Mouse (Mus musculus): ENCODE data around the gene Tmem234. TPM values are rescaled to one million over a fixed set of nuclear protein-coding genes. Genes with fewer than 3 reads are reported as not detected.

Tmem234 gene
- polyA plus RNA-seq, 1 experiment from 2014 or later, result 200 TPM

DNA sequence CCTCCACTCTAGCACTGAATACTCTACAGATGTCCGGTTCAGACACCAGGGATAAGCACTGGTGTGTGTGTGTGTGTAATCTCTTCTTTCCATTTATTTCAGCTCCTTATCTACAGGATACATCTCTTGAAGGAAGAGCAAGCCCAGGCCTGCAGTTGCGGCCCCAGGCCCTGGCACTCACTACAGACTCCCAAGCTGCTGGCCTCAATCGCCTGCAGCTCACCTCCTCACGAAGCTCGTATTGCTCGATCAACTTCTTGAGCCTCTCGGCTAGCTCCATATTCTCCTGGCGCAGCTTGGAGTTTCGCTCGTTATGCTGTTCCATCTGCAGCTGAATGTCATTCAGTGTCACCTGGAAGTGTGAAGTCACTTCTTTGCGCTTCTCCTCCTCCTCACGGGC lies 31.4 kb downstream of the Tmem234 start:
- H3K4me3 ChIP-seq, result no peak overlapping the region
- H3K27me3 ChIP-seq (ENCODE audit: insufficient read depth, poor library complexity, severe bottlenecking), result no peaks in the 10 kb centered on the region
- 96% methylated on average over 12 of the region's 12 CpGs for WGBS
- peaks cover 98% of the 10 kb centered on the region for H3K36me3 ChIP-seq
- no peak overlapping the region for H3K27ac ChIP-seq
- no peaks in the 10 kb centered on the region for H3K4me1 ChIP-seq
- no peak for DNase-seq (ENCODE audit: low spot score)
- no peaks in the 10 kb centered on the region for H3K9me3 ChIP-seq

GRCm38 (mm10) chr4:129633852-129634251 lies 33.4 kb downstream of the Tmem234 start:
- H3K9me3 ChIP-seq, result no peaks in the 10 kb centered on the region
- H3K36me3 ChIP-seq, result peaks cover 95% of the 10 kb centered on the region
- peaks cover 2% of the 10 kb centered on the region for H3K4me1 ChIP-seq
- WGBS, result 90% methylated on average over 6 of the region's 6 CpGs
- H3K27me3 ChIP-seq (ENCODE audit: insufficient read depth, poor library complexity, severe bottlenecking), result no peaks in the 10 kb centered on the region
- DNase-seq (ENCODE audit: low spot score), result no peak
- H3K4me3 ChIP-seq, result no peak overlapping the region
- no peak overlapping the region for H3K27ac ChIP-seq

- Histone ChIP-seq H3K9me3 (no peaks in the 10 kb centered on the region), H3K27ac (no peak overlapping the region), H3K4me1 (peaks cover 15% of the 10 kb centered on the region), H3K36me3 (peaks cover 54% of the 10 kb centered on the region), H3K4me3 (peak overlapping the region; percentile 76), H3K27me3 (ENCODE audit: insufficient read depth, poor library complexity, severe bottlenecking) (no peaks in the 10 kb centered on the region)
- DNase-seq (ENCODE audit: low spot score), result no peak
- 86% methylated on average over 15 of the region's 15 CpGs for WGBS
These were observed 38.8 kb downstream of the Tmem234 start for GRCm38 (mm10) chr4:129639221-129639620.

- H3K36me3 ChIP-seq, result peaks cover 52% of the 10 kb centered on the region
These were observed 39.7 kb downstream of the Tmem234 start for GRCm38 (mm10) chr4:129640101-129640637.

GRCm38 (mm10) chr4:129640638-129641467 lies 40.4 kb downstream of the Tmem234 start, which contains the start of gene Txlna:
Txlna (minus strand) TSS chr4:129641065.
- Histone ChIP-seq H3K9me3 (no peaks in the 10 kb centered on the region), H3K4me1 (peaks cover 15% of the 10 kb centered on the region), H3K4me3 (peak within 1 kb of the TSS; percentile 76), H3K36me3 (peaks cover 54% of the 10 kb centered on the region), H3K27me3 (ENCODE audit: insufficient read depth, poor library complexity, severe bottlenecking) (no peaks in the 10 kb centered on the region), H3K27ac (peak within 1 kb of the TSS; percentile 94)
- WGBS, result under 1% methylated on average over 60 of the region's 60 CpGs
- peak; percentile 99 for DNase-seq (ENCODE audit: low spot score)

More at GRCm38 (mm10) chr4:129640101-129640637, 39.7 kb downstream of the Tmem234 start:
- Histone ChIP-seq H3K4me1 (peaks cover 15% of the 10 kb centered on the region), H3K4me3 (peak overlapping the region; percentile 76), H3K27me3 (ENCODE audit: insufficient read depth, poor library complexity, severe bottlenecking) (no peaks in the 10 kb centered on the region), H3K27ac (peak overlapping the region; percentile 94), H3K9me3 (no peaks in the 10 kb centered on the region)
- no peak for DNase-seq (ENCODE audit: low spot score)
- WGBS, result 11% methylated on average over 17 of the region's 17 CpGs

DNA sequence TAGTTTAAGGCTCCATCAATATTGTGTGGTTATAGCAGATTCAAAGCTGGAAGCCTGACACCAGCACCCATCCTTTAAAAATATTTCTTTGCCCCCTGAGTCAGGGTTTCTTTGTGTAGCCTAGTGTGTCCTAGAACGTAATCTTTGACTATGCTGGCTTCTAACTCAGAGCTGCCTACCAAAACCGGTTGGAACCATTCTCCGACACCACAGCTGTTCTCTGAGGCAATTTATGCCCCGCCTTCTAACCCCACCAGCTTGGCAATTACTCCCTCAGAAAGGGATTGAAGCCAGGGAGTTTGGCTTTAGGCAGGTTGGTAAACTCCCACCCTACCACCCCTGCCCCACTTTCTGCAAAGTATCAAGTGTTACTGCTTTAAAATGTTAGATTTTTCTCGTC lies 41.3 kb downstream of the Tmem234 start:
- peaks cover 15% of the 10 kb centered on the region for H3K4me1 ChIP-seq
- WGBS, result 49% methylated on average over 5 of the region's 5 CpGs
- peak overlapping the region; percentile 76 for H3K4me3 ChIP-seq

GRCm38 (mm10) chr4:129645204-129645603 lies 44.7 kb downstream of the Tmem234 start:
- Histone ChIP-seq H3K4me1 (no peaks in the 10 kb centered on the region), H3K36me3 (peaks cover 60% of the 10 kb centered on the region), H3K27me3 (ENCODE audit: insufficient read depth, poor library complexity, severe bottlenecking) (no peaks in the 10 kb centered on the region), H3K27ac (no peak overlapping the region), H3K9me3 (no peaks in the 10 kb centered on the region), H3K4me3 (no peak overlapping the region)
- WGBS, result 90% methylated on average over 6 of the region's 6 CpGs
- no peak for DNase-seq (ENCODE audit: low spot score)

More for the DNA sequence above, 41.3 kb downstream of the Tmem234 start:
- Histone ChIP-seq H3K9me3 (no peaks in the 10 kb centered on the region), H3K36me3 (peaks cover 54% of the 10 kb centered on the region), H3K27ac (no peak overlapping the region; the same call in 1 of the 2 replicates), H3K27me3 (ENCODE audit: insufficient read depth, poor library complexity, severe bottlenecking) (no peaks in the 10 kb centered on the region)
- DNase-seq (ENCODE audit: low spot score), result no peak

- H3K36me3 ChIP-seq, result peaks cover 92% of the 10 kb centered on the region
- no peak overlapping the region for H3K27ac ChIP-seq
- H3K27me3 ChIP-seq (ENCODE audit: insufficient read depth, poor library complexity, severe bottlenecking), result no peaks in the 10 kb centered on the region
- no peaks in the 10 kb centered on the region for H3K9me3 ChIP-seq
- WGBS, result 72% methylated on average over 1 of the region's 1 CpGs
- H3K4me3 ChIP-seq, result no peak overlapping the region
- DNase-seq (ENCODE audit: low spot score), result no peak
- no peaks in the 10 kb centered on the region for H3K4me1 ChIP-seq
These were observed 48.2 kb downstream of the Tmem234 start for GRCm38 (mm10) chr4:129648656-129649055.

DNA sequence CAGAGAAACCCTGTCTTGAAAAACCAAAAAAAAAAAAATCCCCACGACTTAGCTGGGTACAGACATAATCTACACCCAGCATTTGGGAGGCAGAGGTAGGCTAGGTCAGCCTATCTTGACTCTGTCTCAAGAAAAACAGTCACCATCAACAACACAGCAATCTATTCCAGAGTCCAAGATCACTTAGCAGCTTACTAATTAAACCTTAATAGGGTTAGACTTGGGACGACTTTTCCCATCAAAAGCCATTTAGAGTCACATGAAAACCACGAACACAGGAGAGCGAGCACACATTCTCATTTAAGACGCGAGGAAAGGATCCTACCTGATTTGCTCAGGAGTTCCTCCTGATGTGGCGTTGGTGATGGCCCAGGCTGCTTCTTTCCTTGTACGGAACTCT lies 49.9 kb downstream of the Tmem234 start:
- Histone ChIP-seq H3K27me3 (ENCODE audit: insufficient read depth, poor library complexity, severe bottlenecking) (no peaks in the 10 kb centered on the region), H3K27ac (no peak overlapping the region), H3K4me1 (no peaks in the 10 kb centered on the region), H3K9me3 (no peaks in the 10 kb centered on the region), H3K36me3 (peaks cover 97% of the 10 kb centered on the region), H3K4me3 (no peak overlapping the region)
- DNase-seq (ENCODE audit: low spot score), result no peak
- 94% methylated on average over 8 of the region's 8 CpGs for WGBS

DNA sequence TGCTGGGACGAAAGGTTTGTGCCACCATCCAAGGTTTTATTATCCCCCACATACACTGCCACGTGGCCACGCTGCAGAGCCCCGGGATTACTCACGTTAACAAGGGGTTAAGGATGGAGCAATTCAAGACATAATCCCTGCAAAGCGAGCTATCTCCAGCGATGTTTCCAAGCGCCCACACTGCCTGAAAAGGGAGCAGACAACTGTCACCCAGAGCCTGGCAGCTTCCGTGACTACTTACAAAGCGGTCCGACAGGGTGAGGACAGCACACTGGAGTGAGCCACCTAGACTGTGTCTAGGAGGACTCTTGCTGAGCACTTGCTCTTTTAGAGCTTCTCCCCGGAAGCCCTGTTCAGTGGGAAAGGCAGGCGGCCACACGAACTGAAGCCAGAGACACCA lies 54.3 kb downstream of the Tmem234 start:
- DNase-seq (ENCODE audit: low spot score), result no peak
- 92% methylated on average over 14 of the region's 14 CpGs for WGBS
- Histone ChIP-seq H3K36me3 (peaks cover 94% of the 10 kb centered on the region), H3K4me3 (no peak overlapping the region), H3K27me3 (ENCODE audit: insufficient read depth, poor library complexity, severe bottlenecking) (no peaks in the 10 kb centered on the region), H3K9me3 (no peaks in the 10 kb centered on the region), H3K4me1 (no peaks in the 10 kb centered on the region), H3K27ac (no peak overlapping the region)

- DNase-seq (ENCODE audit: low spot score), result no peak
- Histone ChIP-seq H3K4me3 (no peak overlapping the region), H3K9me3 (no peaks in the 10 kb centered on the region), H3K27me3 (ENCODE audit: insufficient read depth, poor library complexity, severe bottlenecking) (no peaks in the 10 kb centered on the region), H3K36me3 (peaks cover 72% of the 10 kb centered on the region), H3K4me1 (no peaks in the 10 kb centered on the region), H3K27ac (no peak overlapping the region)
- WGBS, result 91% methylated on average over 3 of the region's 3 CpGs
These were observed 61.1 kb downstream of the Tmem234 start for GRCm38 (mm10) chr4:129661584-129661983.

DNA sequence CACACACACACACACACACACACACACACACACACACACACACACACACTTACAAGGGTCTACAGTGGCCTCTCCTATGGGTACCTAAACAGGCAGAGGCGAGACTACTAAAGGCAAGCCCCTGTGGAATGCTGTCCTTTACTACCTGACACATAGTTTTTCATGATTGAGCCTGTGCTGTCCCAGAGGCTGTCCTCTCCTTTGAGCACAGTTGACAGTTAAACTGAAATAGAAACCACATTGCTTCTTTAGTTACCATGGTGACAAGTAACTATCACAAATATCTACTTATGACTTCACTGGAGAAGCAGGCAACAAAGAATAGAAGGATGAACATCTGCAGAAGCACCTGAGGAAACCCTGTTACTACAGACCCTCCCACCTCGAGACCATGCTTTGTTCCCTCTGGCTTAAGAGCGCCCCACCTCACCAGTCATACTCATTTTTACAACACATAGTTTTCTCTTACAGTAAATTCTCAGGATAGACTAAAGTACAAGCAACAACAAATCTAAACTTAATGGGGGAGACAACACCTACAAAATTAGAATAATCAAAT lies 61.9 kb downstream of the Tmem234 start:
- H3K36me3 ChIP-seq, result peaks cover 69% of the 10 kb centered on the region
- H3K4me3 ChIP-seq, result no peak overlapping the region
- WGBS, result 94% methylated on average over 3 of the region's 3 CpGs
- H3K9me3 ChIP-seq, result no peaks in the 10 kb centered on the region
- no peak overlapping the region for H3K27ac ChIP-seq
- DNase-seq (ENCODE audit: low spot score), result no peak
- H3K27me3 ChIP-seq (ENCODE audit: insufficient read depth, poor library complexity, severe bottlenecking), result no peaks in the 10 kb centered on the region
- H3K4me1 ChIP-seq, result no peaks in the 10 kb centered on the region

GRCm38 (mm10) chr4:129671491-129672082 lies 71.1 kb downstream of the Tmem234 start:
- Histone ChIP-seq H3K36me3 (peaks cover 25% of the 10 kb centered on the region), H3K27ac (peak overlapping the region; percentile 98), H3K4me1 (peaks cover 18% of the 10 kb centered on the region), H3K27me3 (ENCODE audit: insufficient read depth, poor library complexity, severe bottlenecking) (no peaks in the 10 kb centered on the region), H3K4me3 (peak overlapping the region; percentile 100), H3K9me3 (no peaks in the 10 kb centered on the region)
- WGBS, result 7% methylated on average over 12 of the region's 12 CpGs
- DNase-seq (ENCODE audit: low spot score), result no peak
